Mouse (Mus musculus) hindbrain, embryonic 11.5 days (tissue): Measurements from ENCODE around the gene Ugt1a1. TPM values are rescaled to one million over a fixed set of nuclear protein-coding genes. Genes with fewer than 3 reads are reported as not detected.
"Not testable (repeated sequence)": the region's sequence is repeated elsewhere in the genome, so short reads cannot be mapped to it uniquely, and the experiment has no call there.

Experiments used
- ATAC-seq: fragments of 200-750 bp; cut with Nextera tagmentation; 2 replicates; pipeline ENCODE4 v1.8.0; 2017; ENCODE audit warnings: mild to moderate bottlenecking, moderate TSS enrichment, moderate library complexity; ENCODE audit not compliant: low FRiP score
- DNase-seq: peaks from one replicate; pipeline ENCODE4 v3.0.0-alpha.2; 2015; ENCODE audit warnings: low spot score
- H3K27ac ChIP-seq: fragments of 300-500 bp; sonication (generic); 2 replicates; pipeline ENCODE4 v1.5.1; 2014; ENCODE audit warnings: mild to moderate bottlenecking, low read depth, low read length
- H3K27me3 ChIP-seq: fragments of 300-500 bp; sonication (generic); 2 replicates; pipeline ENCODE4 v1.6.1; 2014; ENCODE audit warnings: mild to moderate bottlenecking, low read length, moderate library complexity, mixed read lengths; ENCODE audit not compliant: control insufficient read depth, insufficient read depth
- H3K36me3 ChIP-seq: fragments of 300-500 bp; sonication (generic); 2 replicates; pipeline ENCODE4 v1.6.1; 2014; ENCODE audit warnings: mild to moderate bottlenecking, low read length, moderate library complexity, mixed read lengths; ENCODE audit not compliant: control insufficient read depth, insufficient read depth
- H3K4me1 ChIP-seq: fragments of 300-500 bp; sonication (generic); replicated peaks from 2 replicates; pipeline ENCODE4 v1.6.1; 2014; ENCODE audit warnings: low read length, mixed read lengths; ENCODE audit not compliant: control insufficient read depth, insufficient read depth
- H3K4me2 ChIP-seq: fragments of 300-500 bp; sonication (generic); replicated peaks from 2 replicates; pipeline ENCODE4 v1.6.1; 2014; ENCODE audit warnings: mild to moderate bottlenecking, low read depth, low read length
- H3K4me3 ChIP-seq: fragments of 300-500 bp; sonication (generic); 2 replicates; pipeline ENCODE4 v1.5.1; 2014; ENCODE audit warnings: low read depth, low read length
- H3K9ac ChIP-seq: fragments of 300-500 bp; sonication (generic); 2 replicates; pipeline ENCODE4 v1.6.1; 2014; ENCODE audit warnings: low read depth, low read length
- H3K9me3 ChIP-seq: fragments of 300-500 bp; sonication (generic); 2 replicates; pipeline ENCODE4 v1.6.1; 2016; ENCODE audit warnings: low read length; ENCODE audit not compliant: control insufficient read depth
- WGBS: fragments of 180-500 bp; shearing (Covaris S2); extraction: QIAGEN DNeasy Blood & Tissue Kit; methylation state at CpG from one replicate; pipeline ENCODE4 v1.1.7; 2014; 5-methylcytosine and 5-hydroxymethylcytosine counted together
- polyA plus RNA-seq: library from polyadenylated mRNA; unstranded; fragments of >200 nt; fragmentation: Nextera tagmentation; extraction: Ambion mirVana; gene quantifications from 2 replicates; pipeline ENCODE4 v1.2.1, GENCODE M21; 2014

Ugt1a1 gene
- polyA plus RNA-seq, 1 experiment from 2014 or later = not detected

DNA sequence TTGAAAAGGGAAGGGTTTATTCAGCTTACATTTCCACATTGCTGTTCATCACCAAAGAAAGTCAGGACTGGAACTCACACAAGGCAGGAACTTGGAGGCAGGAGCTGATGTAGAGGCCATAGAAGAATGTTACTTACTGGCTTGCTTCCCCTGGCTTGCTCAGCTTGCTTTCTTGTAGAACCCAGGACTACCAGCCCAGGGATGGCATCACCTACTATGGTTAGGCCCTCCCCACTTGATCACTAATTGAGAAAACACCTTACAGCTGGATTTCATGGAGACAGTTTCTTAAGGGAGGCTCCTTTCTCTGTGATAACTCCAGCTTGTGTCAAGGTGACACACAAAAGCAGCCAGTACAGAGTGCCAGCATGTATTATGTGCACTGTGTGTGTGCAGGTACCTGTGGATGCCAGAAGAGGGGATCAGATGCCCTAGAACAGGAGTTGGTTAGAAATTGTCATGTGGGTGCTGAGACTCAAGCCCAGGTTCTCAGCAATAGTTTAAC is 11.3 kb downstream of the Ugt1a1 start:
- ATAC-seq, H3K27ac ChIP-seq: not testable (repeated sequence)

DNA sequence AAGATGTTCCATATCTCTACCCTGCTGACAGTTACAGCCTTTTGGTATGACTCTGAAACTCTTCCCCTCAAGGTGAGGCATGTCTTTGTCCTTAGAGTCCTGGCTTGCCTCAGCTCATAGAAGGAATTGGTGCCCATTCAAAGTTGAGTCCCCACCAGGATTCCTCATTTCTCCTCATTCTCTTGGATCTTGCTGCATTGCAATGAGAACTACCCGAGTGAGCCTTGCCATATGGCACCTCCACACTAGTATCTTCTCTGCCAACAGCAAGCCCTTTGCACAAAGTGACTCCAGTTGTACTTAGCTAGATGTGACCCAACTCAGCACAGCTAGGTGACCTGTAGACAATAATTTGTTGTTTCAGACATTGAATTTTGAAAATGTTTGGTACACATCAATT is 11.8 kb downstream of the Ugt1a1 start:
- DNase-seq = no peak
- Histone ChIP-seq H3K4me3 (no peak overlapping the region), H3K36me3 (no peaks in the 10 kb centered on the region), H3K4me1 (no peaks in the 10 kb centered on the region), H3K9ac (no peak overlapping the region), H3K27me3 (no peaks in the 10 kb centered on the region), H3K27ac (no peak overlapping the region), H3K9me3 (peaks cover 37% of the 10 kb centered on the region), H3K4me2 (no peak overlapping the region)
- no peak for ATAC-seq
- 62% methylated on average over 1 of the region's 1 CpGs for WGBS

More for the DNA sequence above, 11.3 kb downstream of the Ugt1a1 start:
- not testable (repeated sequence) for H3K27me3 ChIP-seq, H3K4me3 ChIP-seq, DNase-seq, H3K4me2 ChIP-seq, H3K4me1 ChIP-seq, H3K9ac ChIP-seq, H3K36me3 ChIP-seq
- H3K9me3 ChIP-seq = peaks cover 31% of the 10 kb centered on the region

DNA sequence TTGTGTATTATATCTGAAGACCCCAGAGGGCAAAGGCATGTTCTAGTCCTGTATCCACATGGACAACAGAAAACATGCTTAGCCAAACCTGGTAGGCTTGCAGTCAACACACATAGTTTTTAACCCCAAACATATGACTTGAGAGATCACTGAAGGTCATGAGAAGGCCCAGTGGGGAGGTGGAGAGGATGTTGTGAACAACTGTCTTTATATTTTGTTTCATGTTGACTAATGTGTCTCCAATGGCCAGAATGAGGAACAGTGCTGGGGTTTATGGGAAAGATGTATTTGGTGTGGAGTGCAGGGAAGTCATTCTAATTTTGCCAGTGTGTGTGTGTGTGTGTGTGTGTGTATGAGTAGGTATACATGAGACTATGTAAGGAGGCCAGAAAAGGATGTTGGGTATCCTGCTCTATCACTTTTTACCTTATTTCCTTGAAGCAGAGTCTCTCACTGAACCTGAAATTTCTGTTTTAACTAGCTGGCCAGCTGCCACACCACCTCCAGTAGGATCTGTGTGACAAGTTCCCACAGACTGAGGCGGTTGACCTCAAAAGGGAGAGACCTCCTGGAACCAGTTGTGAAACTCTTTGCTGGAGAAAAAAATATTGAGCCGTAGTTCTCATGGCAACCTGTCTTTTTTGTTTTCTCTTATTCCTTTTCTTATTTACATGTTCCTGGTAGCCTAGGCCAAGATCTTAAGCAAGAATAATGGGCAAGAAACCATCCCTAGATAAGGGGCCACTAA is 12.4 kb downstream of the Ugt1a1 start:
- Histone ChIP-seq H3K4me2 (no peak overlapping the region), H3K4me3 (no peak overlapping the region), H3K9ac (no peak overlapping the region), H3K27ac (no peak overlapping the region), H3K9me3 (peaks cover 43% of the 10 kb centered on the region), H3K27me3 (no peaks in the 10 kb centered on the region), H3K4me1 (no peaks in the 10 kb centered on the region), H3K36me3 (no peaks in the 10 kb centered on the region)
- ATAC-seq = no peak
- WGBS = 73% methylated on average over 2 of the region's 2 CpGs
- no peak for DNase-seq

- not testable (repeated sequence) for H3K4me2 ChIP-seq, H3K27ac ChIP-seq, H3K27me3 ChIP-seq, H3K4me1 ChIP-seq, ATAC-seq, H3K9ac ChIP-seq, H3K4me3 ChIP-seq, H3K36me3 ChIP-seq, DNase-seq
- 42% methylated on average over 2 of the region's 2 CpGs for WGBS
- H3K9me3 ChIP-seq = peaks cover 54% of the 10 kb centered on the region
Measured at GRCm38 (mm10) chr1:88225301-88225700, 13.5 kb downstream of the Ugt1a1 start.

- ATAC-seq = no peak
- H3K9ac ChIP-seq = no peak overlapping the region
- peaks cover 58% of the 10 kb centered on the region for H3K9me3 ChIP-seq
Measured at GRCm38 (mm10) chr1:88225741-88226140, 14.0 kb downstream of the Ugt1a1 start.

GRCm38 (mm10) chr1:88226670-88227379 is 15.1 kb downstream of the Ugt1a1 start, which contains the start of gene Mroh2a:
Mroh2a (plus strand) TSS chr1:88226986.
- 56% methylated on average over 5 of the region's 5 CpGs for WGBS
- H3K4me3 ChIP-seq = no peak within 1 kb of the TSS
- H3K4me2 ChIP-seq = no peak within 1 kb of the TSS
- H3K9me3 ChIP-seq = peaks cover 69% of the 10 kb centered on the region
- no peak within 1 kb of the TSS for H3K9ac ChIP-seq
- ATAC-seq (no peak), DNase-seq (no peak)
- no peak within 1 kb of the TSS for H3K27ac ChIP-seq
- H3K27me3 ChIP-seq = no peaks in the 10 kb centered on the region
- H3K4me1 ChIP-seq = no peaks in the 10 kb centered on the region
- H3K36me3 ChIP-seq = no peaks in the 10 kb centered on the region

More at GRCm38 (mm10) chr1:88225741-88226140, 14.0 kb downstream of the Ugt1a1 start:
- Histone ChIP-seq H3K4me1 (no peaks in the 10 kb centered on the region), H3K27me3 (no peaks in the 10 kb centered on the region), H3K4me2 (no peak overlapping the region), H3K36me3 (no peaks in the 10 kb centered on the region), H3K4me3 (no peak overlapping the region), H3K27ac (no peak overlapping the region)
- DNase-seq = no peak

DNA sequence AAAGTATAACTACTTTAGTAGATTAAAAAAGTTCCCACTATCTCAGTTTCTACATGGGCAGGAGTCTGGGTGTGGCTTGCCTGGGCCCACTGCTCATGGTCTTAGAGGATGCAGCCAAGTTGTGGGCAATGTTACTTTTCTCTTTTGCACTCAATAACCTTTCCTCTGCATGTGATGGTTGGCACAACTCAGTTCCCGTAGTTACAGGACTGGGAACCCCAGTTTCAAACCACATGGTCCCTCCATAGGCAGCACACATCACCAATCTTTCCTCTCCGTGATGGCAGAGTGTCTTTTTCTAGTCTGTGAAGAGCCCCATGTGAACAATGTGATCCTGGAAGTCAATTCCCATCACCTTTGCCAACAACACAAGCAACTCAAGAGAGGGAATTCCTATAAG is 15.7 kb downstream of the Ugt1a1 start:
- 57% methylated on average over 2 of the region's 2 CpGs for WGBS
- Histone ChIP-seq H3K9ac (no peak overlapping the region), H3K4me1 (no peaks in the 10 kb centered on the region), H3K4me2 (no peak overlapping the region), H3K27ac (no peak overlapping the region), H3K4me3 (no peak overlapping the region), H3K27me3 (no peaks in the 10 kb centered on the region), H3K36me3 (no peaks in the 10 kb centered on the region), H3K9me3 (peaks cover 72% of the 10 kb centered on the region)
- no peak for ATAC-seq
- no peak for DNase-seq

DNA sequence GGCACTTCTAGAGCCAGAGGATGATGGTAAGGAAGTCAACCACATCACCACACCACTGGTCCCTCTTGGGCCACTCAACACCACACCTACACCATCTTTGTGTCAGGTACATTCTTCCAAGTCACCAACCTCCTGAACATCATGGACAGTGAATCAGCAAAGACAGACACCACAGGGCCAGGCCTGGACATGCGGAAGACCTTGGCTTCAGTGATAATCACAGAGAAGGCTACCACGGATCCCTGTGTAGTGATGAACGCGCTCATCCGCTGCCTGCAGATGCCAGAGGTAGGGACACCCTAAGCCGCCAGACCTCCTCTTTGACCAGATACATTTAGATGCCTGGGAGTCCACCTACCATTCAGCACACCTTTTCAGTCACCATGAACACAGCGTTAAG is 16.4 kb downstream of the Ugt1a1 start:
- ATAC-seq = no peak
- no peaks in the 10 kb centered on the region for H3K36me3 ChIP-seq
- no peak for DNase-seq
- H3K4me3 ChIP-seq = no peak overlapping the region
- WGBS = 73% methylated on average over 7 of the region's 7 CpGs
- H3K4me1 ChIP-seq = no peaks in the 10 kb centered on the region
- no peak overlapping the region for H3K27ac ChIP-seq
- no peaks in the 10 kb centered on the region for H3K27me3 ChIP-seq
- peaks cover 78% of the 10 kb centered on the region for H3K9me3 ChIP-seq
- no peak overlapping the region for H3K9ac ChIP-seq
- no peak overlapping the region for H3K4me2 ChIP-seq
